Mouse (Mus musculus) heart, adult 8-10 months (tissue): Measurements from ENCODE around the gene Gm6096. TPM values are rescaled to one million over a fixed set of nuclear protein-coding genes. Genes with fewer than 3 reads are reported as not detected.
"Not testable (repeated sequence)": the region's sequence is repeated elsewhere in the genome, so short reads cannot be mapped to it uniquely, and the experiment has no call there.

Experiments used
- DNase-seq: peaks from one replicate; pipeline ENCODE4 v3.0.0; 2022; ENCODE audit warnings: low spot score
- total RNA-seq, 4 experiments: library from RNA; stranded (reverse); gene quantifications; 2 replicates each; pipeline ENCODE4 v1.2.4; 2022

The Gm6096 gene
- not detected for total RNA-seq

- no peak for DNase-seq
These were observed at the start of gene Gm6096 for GRCm38 (mm10) chr7:34250738-34251137. TSS of gene Gm6096 (plus strand) at chr7:34251038.

- not testable (repeated sequence) for DNase-seq
These were observed 48.7 kb upstream of the Gm6096 start for GRCm38 (mm10) chr7:34202147-34202546.

- DNase-seq: no peak
These were observed 44.5 kb upstream of the Gm6096 start for GRCm38 (mm10) chr7:34206331-34206730.

- DNase-seq: no peak
These were observed 42.7 kb upstream of the Gm6096 start for GRCm38 (mm10) chr7:34208027-34208745.

- DNase-seq: no peak
These were observed 37.6 kb upstream of the Gm6096 start for GRCm38 (mm10) chr7:34213281-34213680.

- no peak for DNase-seq
These were observed 36.2 kb upstream of the Gm6096 start for GRCm38 (mm10) chr7:34214644-34215043.

GRCm38 (mm10) chr7:34215481-34215880 is 35.4 kb upstream of the Gm6096 start:
- DNase-seq: no peak

GRCm38 (mm10) chr7:34216474-34216873 is 34.4 kb upstream of the Gm6096 start:
- DNase-seq: no peak

- no peak for DNase-seq
These were observed 32.3 kb upstream of the Gm6096 start for GRCm38 (mm10) chr7:34218496-34218895.

- DNase-seq: no peak
These were observed 29.1 kb upstream of the Gm6096 start for GRCm38 (mm10) chr7:34221594-34222250.

GRCm38 (mm10) chr7:34222340-34222739 is 28.5 kb upstream of the Gm6096 start:
- DNase-seq: no peak

- no peak for DNase-seq
These were observed 26.5 kb upstream of the Gm6096 start for GRCm38 (mm10) chr7:34224308-34224707.

GRCm38 (mm10) chr7:34226086-34226485 is 24.8 kb upstream of the Gm6096 start:
- DNase-seq: no peak

GRCm38 (mm10) chr7:34226846-34227245 is 24.0 kb upstream of the Gm6096 start:
- no peak for DNase-seq

GRCm38 (mm10) chr7:34228641-34229040 is 22.2 kb upstream of the Gm6096 start:
- DNase-seq: no peak

GRCm38 (mm10) chr7:34229153-34229552 is 21.7 kb upstream of the Gm6096 start:
- DNase-seq: no peak

GRCm38 (mm10) chr7:34229691-34230111 is 21.1 kb upstream of the Gm6096 start:
- peak; percentile 46 for DNase-seq

- peak; percentile 68 for DNase-seq
These were observed 20.7 kb upstream of the Gm6096 start, which contains the start of gene Gpi1 for GRCm38 (mm10) chr7:34230116-34230515. TSS of gene Gpi1 (minus strand) at chr7:34230336.

- no peak for DNase-seq
These were observed 17.8 kb upstream of the Gm6096 start for GRCm38 (mm10) chr7:34232785-34233725.

- DNase-seq: peak; percentile 98
These were observed 16.8 kb upstream of the Gm6096 start for GRCm38 (mm10) chr7:34233909-34234609.
